Mouse (Mus musculus) layer of hippocampus, adult 8-10 months (tissue): ENCODE measurements at regions not wholly inside any gene's neighbourhood (a gene's known extent, or its start where the extent isn't known, plus 50 kb on each side); places are given as distances from the start of the nearest gene placed in this dataset.
"Not testable (repeated sequence)": the region's sequence is repeated elsewhere in the genome, so short reads cannot be mapped to it uniquely, and the experiment has no call there.

Experiments
- DNase-seq, 2 experiments: peaks; one replicate each; pipeline ENCODE4 v3.0.0; 2022; ENCODE audit warnings: low spot score in 2 of 2

- peak; percentile 28 to 74 for DNase-seq
Measured at GRCm38 (mm10) chr3:80079801-80080418, 195.6 kb downstream of the Fam198b start.

GRCm38 (mm10) chr3:80081210-80081609 lies 196.9 kb downstream of the Fam198b start:
- no peak for DNase-seq

GRCm38 (mm10) chr3:80082780-80083519 lies 198.6 kb downstream of the Fam198b start:
- no peak for DNase-seq

GRCm38 (mm10) chr3:80084168-80084567 lies 199.8 kb downstream of the Fam198b start:
- DNase-seq: peak; percentile 37 to 43

- DNase-seq: no peak
Measured at GRCm38 (mm10) chr3:80099625-80100024, 215.3 kb downstream of the Fam198b start.

- DNase-seq: no peak
Measured at GRCm38 (mm10) chr3:80120177-80120736, 235.9 kb downstream of the Fam198b start.

GRCm38 (mm10) chr3:80123666-80124065 lies 239.3 kb downstream of the Fam198b start:
- no peak for DNase-seq

GRCm38 (mm10) chr3:80124621-80125020 lies 240.3 kb downstream of the Fam198b start:
- DNase-seq: no peak

GRCm38 (mm10) chr3:80141697-80142096 lies 257.4 kb downstream of the Fam198b start:
- no peak for DNase-seq

GRCm38 (mm10) chr3:80160473-80160872 lies 276.1 kb downstream of the Fam198b start:
- no peak for DNase-seq

GRCm38 (mm10) chr3:80181749-80182148 lies 297.4 kb downstream of the Fam198b start:
- DNase-seq: no peak

GRCm38 (mm10) chr3:80182161-80182560 lies 297.8 kb downstream of the Fam198b start:
- not testable (repeated sequence) for DNase-seq

- no peak for DNase-seq
Measured at GRCm38 (mm10) chr3:80187406-80187805, 303.1 kb downstream of the Fam198b start.

GRCm38 (mm10) chr3:80200904-80201303 lies 316.6 kb downstream of the Fam198b start:
- no peak for DNase-seq

GRCm38 (mm10) chr3:80204821-80205220 lies 320.5 kb downstream of the Fam198b start:
- DNase-seq: no peak

GRCm38 (mm10) chr3:80205351-80205750 lies 321.0 kb downstream of the Fam198b start:
- DNase-seq: peak; percentile 37 to 61

- peak in 1 of 2 experiments; percentile 18 for DNase-seq
Measured at GRCm38 (mm10) chr3:80207022-80207421, 322.7 kb downstream of the Fam198b start.

- DNase-seq: no peak
Measured at GRCm38 (mm10) chr3:80208028-80208427, 323.7 kb downstream of the Fam198b start.

GRCm38 (mm10) chr3:80209596-80209995 lies 325.3 kb downstream of the Fam198b start:
- DNase-seq: no peak

GRCm38 (mm10) chr3:80211323-80212109 lies 327.2 kb downstream of the Fam198b start:
- peak; percentile 34 to 54 for DNase-seq

- DNase-seq: peak; percentile 28 to 38
Measured at GRCm38 (mm10) chr3:80248611-80249010, 364.3 kb downstream of the Fam198b start.

- DNase-seq: peak; percentile 16 to 28
Measured at GRCm38 (mm10) chr3:80249974-80250373, 365.6 kb downstream of the Fam198b start.
